Mouse (Mus musculus): ENCODE data around the gene Arpc5.

The Arpc5 gene

GRCm38 (mm10) chr1:152766032-152766772, at the start of gene Arpc5, which contains the start of gene Rgl1:
Gene Arpc5 (plus strand): TSS chr1:152766542.
Gene Rgl1 (minus strand): TSS chr1:152766351.
- WGBS, result under 1% methylated on average over 86 of the region's 86 CpGs

DNA sequence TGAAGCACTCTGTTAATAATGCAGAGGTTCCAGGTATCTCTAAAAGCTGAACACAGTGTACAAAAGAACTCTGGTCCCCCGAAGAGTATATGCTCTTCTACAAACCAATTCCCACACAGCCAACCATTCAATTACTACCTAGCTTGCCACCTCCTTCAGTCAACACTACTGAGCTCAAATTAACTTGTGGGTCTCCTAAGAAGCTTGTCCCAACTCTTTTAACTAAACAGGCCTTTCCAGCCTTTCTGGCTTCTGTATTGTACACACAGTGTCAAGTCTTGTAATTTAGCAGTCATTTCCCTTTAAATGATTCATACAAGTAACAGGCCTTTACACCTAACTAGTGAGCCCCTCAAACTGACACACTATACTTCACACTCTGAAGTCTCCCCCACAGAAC, 49.0 kb upstream of the Arpc5 start:
- 90% methylated on average over 1 of the region's 1 CpGs for WGBS

GRCm38 (mm10) chr1:152718200-152718599, 48.1 kb upstream of the Arpc5 start:
- 55% methylated on average over 6 of the region's 6 CpGs for WGBS

- WGBS, result 68% methylated on average over 4 of the region's 4 CpGs
Measured at GRCm38 (mm10) chr1:152720969-152721368, 45.4 kb upstream of the Arpc5 start.

DNA sequence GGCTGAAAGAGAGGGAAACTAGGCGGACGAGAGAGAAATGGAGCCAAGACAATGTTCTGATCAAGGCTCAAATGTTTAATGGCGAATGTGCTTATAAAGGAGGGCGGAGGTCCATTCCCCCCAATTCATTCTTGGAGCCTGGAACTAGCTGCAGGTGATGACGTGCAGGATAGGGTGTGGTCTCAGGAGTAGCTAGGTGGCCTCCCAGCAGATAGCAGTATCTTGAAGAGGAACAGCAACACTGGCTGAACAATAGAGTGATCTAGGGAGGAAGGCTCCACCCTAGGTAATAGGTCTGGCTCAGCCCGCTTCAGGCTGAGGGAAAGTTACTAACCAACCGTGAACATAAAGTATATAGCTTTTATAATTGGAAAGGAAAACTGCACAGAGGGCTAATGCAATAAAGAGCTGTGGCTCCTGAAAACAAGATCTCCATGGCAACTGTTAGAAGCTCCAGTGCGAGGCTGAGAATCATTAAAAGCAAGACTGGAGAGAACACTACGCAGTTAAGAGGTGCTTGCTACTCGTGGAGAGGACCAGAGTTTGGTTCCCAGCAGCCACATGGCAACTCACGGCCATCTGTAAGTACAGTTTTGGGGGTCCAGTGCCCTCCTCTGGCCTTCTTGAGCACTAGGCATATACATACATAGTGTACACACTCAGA, 44.7 kb upstream of the Arpc5 start:
- WGBS, result 78% methylated on average over 11 of the region's 11 CpGs

GRCm38 (mm10) chr1:152726095-152726494, 40.2 kb upstream of the Arpc5 start:
- WGBS, result 80% methylated on average over 3 of the region's 3 CpGs

DNA sequence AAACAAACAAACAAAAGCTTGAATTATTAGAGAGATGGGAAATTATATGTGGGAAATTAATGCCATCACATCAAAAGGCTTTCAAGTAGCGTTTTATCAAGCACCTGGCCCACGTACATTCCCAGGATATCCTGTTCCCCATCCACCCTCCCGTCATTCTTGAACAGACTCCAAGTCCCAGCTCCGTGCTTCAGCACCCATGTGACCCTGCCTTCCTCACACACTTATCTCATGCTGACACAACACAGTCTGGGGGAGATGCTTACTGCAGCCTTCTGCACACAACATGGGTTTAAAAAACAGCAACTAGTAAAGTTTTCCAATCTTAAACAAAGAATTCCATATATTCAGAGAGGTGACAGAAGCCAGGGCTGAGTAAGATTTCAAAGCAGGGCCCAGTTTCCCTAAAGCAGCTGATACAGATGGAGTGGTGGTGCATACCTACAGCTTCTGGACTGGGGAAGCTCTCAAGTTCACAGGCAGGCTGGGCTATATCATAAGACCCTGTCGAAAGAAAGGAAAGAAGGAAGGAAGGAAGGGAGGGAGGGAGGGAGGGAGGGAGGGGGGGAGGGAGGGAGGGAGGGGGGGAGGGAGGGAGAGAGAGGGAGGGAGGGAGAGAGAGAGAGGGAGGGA, 38.6 kb upstream of the Arpc5 start:
- 41% methylated on average over 4 of the region's 5 CpGs for WGBS

DNA sequence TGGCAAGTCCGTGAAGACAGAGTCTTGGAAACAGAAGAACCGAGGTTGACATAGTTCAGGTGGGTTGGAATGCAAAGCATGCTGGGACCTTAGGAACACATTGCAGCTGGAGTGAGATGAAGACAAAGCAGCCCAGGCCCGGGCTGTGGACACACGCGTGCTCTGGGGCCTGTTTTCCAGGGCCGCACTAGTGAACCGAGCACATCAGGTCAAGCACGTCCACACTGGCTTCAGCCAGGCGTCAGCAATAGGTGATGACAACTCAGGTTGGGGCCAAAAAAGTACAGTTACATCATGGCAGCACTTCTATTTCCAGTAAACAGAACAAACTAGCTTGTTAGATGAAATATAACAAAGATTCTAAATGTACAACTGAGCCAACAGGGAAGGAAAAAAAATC, 27.5 kb upstream of the Arpc5 start:
- 93% methylated on average over 9 of the region's 9 CpGs for WGBS

DNA sequence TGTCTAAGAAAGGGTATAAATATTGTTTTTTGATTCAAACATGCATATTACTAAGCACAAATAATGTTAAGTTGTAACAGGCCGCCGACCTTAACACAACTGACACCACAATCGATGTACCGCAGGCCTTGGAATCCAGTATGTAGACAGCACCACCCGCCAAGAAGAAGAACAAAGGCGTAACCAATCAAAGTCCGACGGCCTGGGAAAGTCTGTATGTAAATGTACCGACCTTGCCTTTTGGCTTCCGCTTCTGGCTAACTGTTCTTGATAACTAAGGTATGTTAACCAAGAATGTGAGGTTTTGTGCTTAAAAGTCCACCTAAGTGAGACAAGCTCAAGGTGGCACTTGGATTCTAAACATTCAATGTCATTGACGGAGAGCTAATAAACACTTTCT, 27.0 kb upstream of the Arpc5 start:
- 95% methylated on average over 11 of the region's 11 CpGs for WGBS

DNA sequence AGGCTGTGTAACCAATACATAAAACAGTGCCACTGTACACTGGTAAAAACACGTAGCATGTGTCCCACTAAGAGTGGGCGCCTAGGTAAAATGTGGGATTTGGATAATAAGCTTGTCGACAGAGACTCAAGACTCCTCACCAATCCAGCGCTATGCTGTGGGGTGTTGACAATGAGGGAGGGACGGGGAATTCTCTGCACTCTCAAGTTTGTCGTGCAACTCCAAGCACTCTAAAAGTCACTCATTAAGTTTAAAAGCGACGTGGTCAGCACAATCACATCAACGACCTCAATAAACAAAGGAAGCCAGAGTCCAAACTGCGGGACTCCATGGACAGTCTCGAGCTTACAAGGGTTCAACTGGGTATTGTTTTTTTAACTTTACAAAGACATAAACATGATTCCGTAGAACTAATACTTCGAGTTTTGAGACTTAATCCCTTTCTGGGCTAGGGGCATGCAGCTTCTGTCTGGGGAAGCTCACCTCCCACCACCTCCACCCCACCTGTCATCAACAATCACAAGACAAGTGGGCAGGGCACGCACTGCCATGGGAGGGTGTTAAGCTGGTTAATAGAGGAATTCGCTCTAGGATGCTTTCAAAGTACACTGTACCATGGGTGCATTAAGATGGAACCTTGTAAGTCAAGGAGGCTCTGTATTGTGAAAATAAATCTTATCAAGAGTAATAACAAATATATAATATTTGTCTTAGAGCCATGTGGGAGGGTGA, 23.1 kb upstream of the Arpc5 start:
- WGBS, result 74% methylated on average over 15 of the region's 15 CpGs

GRCm38 (mm10) chr1:152746426-152746825, 19.9 kb upstream of the Arpc5 start:
- 4% methylated on average over 5 of the region's 5 CpGs for WGBS

GRCm38 (mm10) chr1:152749276-152749675, 17.1 kb upstream of the Arpc5 start:
- WGBS, result 69% methylated on average over 9 of the region's 9 CpGs

DNA sequence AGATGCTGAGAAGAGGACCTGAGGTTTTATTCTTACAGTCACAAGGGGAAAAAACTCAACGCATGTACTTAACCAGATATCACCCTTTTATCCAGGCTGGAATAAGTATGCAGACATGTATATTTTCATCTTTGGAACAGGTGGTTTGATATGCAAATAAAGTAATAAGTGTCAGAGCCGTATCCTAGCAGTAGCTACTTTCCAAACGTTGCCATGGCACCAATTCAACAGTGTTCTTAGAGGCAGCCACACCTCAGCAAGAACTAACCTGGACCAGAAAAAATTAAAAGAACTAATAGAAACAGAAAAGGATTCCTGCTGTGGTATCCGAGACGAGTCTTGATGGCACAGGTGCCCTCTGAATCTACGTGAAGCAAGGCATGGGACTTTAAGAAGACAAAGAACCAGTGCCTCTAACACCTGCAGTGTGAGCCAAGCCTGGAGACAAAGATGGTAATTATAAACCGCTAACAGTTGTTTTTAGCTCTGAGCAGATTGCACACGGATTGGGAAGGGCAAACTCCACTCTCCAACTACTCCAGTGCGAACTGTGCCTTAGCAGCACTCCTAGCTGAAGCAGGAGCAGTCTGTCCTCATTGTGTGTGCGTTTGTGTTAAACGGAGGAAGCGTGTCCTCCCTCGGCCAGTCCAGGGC, 15.9 kb upstream of the Arpc5 start, which contains the start of gene Apobec4:
Gene Apobec4 (plus strand): TSS at position 240 of the 654 bp plus-strand sequence.
- 34% methylated on average over 13 of the region's 13 CpGs for WGBS

- 75% methylated on average over 2 of the region's 2 CpGs for WGBS
Measured at GRCm38 (mm10) chr1:152761791-152762190, 4.6 kb upstream of the Arpc5 start.

DNA sequence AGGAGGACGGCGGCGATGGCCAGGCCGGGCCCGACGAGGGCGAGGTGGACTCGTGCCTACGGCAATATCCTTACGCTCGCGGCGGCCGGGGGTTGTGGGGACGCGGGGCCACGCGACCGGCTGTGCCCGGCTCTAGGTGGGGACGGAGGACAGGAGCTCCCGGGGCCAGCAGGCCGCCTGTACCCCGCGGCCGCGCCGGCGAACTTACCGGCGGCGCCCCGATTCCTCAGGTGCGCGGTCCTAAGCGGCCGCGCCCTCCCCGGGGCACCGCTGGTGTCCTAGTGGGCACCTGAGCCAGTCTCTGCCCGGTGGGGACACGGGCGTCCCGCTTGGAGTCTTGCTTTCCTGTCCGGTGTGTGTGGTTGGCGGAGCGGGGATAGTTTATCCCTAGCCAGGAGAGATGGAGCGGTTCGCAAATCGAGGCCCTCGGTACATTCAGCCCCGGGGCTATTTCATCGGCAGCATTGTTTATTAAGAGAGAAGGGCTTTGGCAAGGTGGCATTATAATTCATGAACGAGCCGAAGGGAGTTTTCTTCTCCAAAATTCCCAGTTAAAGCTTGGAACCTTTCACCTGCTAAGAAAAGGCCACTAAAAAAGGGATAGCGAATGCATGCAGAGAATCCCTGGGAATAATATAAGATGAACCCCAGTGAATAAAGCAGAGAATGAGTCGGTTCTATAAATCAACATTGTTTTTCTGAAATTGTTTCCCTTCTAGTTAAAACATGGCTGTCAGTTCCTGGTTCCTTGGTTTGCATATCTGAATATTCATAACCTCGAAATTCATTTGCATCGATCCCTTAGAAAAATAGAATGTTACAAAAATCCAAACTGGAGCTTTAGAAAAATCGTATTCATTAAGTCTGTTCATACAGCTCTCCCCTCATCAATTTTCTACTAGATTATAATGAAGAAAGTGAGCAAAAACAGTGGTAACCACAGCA, 734 bp downstream of the Arpc5 start:
- under 1% methylated on average over 60 of the region's 60 CpGs for WGBS

- WGBS, result 3% methylated on average over 5 of the region's 5 CpGs
Measured at GRCm38 (mm10) chr1:152767749-152768488, 1.6 kb downstream of the Arpc5 start.

- 48% methylated on average over 9 of the region's 9 CpGs for WGBS
Measured at GRCm38 (mm10) chr1:152771016-152771415, 4.7 kb downstream of the Arpc5 start.

- 80% methylated on average over 3 of the region's 3 CpGs for WGBS
Measured at GRCm38 (mm10) chr1:152774601-152775000, 8.3 kb downstream of the Arpc5 start.

GRCm38 (mm10) chr1:152779071-152779737, 12.9 kb downstream of the Arpc5 start:
- 44% methylated on average over 10 of the region's 10 CpGs for WGBS
